Mouse (Mus musculus): ENCODE results near the gene Pacsin3. TPM values are rescaled to one million over a fixed set of nuclear protein-coding genes. Genes with fewer than 3 reads are reported as not detected.
A peak's percentile ranks its signal among the peaks of the same experiment; 100 is the strongest.

Pacsin3 gene
- polyA plus RNA-seq, 2 experiments, result 8.8 to 11.2 TPM

DNA sequence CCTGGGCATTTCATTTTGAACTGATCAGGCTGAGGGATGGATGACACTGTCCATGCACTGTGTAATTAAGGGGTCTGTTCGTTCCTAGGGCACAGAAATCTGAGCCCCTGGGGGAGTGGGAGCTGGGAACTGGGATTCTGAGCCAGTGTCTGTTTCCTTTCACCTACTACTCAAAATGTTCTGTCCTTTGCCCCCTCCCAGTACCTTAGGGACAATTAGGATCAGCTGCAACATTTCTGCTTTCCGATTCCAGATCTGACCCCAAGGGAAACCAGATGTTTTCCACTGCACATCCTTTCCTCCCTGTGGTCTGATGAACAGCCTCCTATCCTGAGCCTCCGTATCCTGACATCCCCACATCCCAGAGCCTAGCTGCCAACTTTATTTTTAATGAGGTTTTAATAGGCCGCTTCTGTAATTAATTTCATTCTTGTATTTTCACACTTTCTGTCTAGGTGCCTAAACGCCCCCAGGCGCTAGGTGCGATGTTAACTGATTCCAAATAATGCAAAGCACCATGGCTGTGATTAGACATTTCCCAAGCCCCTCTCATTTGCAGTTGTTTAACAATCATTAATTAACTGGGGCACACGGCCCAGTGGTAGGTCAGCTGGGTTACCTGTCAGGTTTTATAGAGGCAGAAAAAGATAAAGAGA, 901 bp upstream of the Pacsin3 start:
- no peaks in the 10 kb centered on the region for H3K9me3 ChIP-seq (ENCODE audit: control insufficient read depth, low read length)
- DNase-seq (ENCODE audit: low read depth in 3 of 3, low spot score in 3 of 3), result no peak
- H3K27ac ChIP-seq, result no peak overlapping the region
- no peak overlapping the region for H3K4me3 ChIP-seq (ENCODE audit: insufficient read depth in 1 of 2, low read depth in 2 of 2, low read length in 2 of 2)
- H3K27me3 ChIP-seq (ENCODE audit: control insufficient read depth, insufficient read depth, low read length), result peaks cover 49% of the 10 kb centered on the region
- H3K9ac ChIP-seq (replicated peaks), result no peak overlapping the region
- WGBS (ENCODE audit: insufficient replicate concordance), result 34% methylated on average over 8 of the region's 8 CpGs
- no peak for TF ChIP-seq CTCF (IDR thresholded peaks at IDR 0.05; ENCODE audit: low read depth)
- no peak for TF ChIP-seq EP300 (IDR thresholded peaks at IDR 0.05; ENCODE audit: low read depth)
- no peaks in the 10 kb centered on the region for H3K4me1 ChIP-seq (replicated peaks; ENCODE audit: control insufficient read depth in 2 of 2, insufficient read depth in 2 of 2, low read length in 1 of 2)
- no peaks in the 10 kb centered on the region for H3K36me3 ChIP-seq (replicated peaks; ENCODE audit: control insufficient read depth, insufficient read depth, low read depth)
- ATAC-seq (ENCODE audit: insufficient read depth), result no peak
- no peak overlapping the region for H3K4me2 ChIP-seq (ENCODE audit: low read depth)

DNA sequence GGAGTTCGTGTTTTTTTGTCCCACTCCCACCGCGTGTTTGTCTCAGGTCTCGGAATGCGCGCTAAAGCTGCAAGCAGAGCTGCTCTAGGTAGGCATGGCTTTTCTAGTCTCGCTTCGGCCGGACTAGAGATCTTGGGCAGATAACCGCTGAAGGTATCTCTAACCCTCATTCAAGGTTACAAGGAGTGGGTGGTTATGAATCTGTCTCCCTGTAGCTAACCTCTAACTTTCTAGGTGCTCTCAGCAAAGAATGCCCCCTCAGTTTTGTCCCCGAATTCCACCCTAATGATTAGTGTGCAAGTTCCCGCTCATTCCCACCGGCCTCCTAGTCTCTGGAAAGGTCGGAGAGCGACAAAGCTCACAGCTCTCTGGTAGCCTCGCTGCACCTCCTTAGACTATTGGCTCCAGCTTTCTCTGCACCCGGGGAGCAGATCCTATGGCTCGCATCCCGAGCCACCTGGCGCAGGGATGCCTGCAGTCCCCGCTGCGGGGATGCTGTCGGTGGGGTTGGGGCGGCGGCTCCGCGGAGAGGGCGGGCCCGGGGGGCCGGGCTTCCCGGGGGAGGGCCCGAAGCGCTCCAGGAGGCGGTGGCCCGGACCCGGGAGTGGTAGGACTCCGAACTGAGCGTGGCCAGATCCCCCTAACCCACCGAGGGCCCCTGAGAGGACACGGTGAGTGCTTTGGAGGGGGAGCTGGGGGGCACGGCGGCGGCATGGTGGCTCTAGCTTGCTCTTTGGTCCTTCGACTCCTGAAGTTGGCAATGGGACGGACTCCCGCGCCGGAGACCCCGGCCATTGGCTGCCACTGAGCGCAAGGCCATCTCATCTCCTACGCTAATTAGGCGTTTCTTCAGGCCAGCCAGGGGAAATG, 737 bp downstream of the Pacsin3 start:
- Histone ChIP-seq H3K36me3 (replicated peaks; ENCODE audit: control insufficient read depth, insufficient read depth, low read depth) (no peaks in the 10 kb centered on the region), H3K4me2 (ENCODE audit: low read depth) (peak overlapping the region; percentile 53), H3K4me3 (ENCODE audit: insufficient read depth in 1 of 2, low read depth in 2 of 2, low read length in 2 of 2) (peak overlapping the region; percentile 27 to 54), H3K4me1 (replicated peaks; ENCODE audit: control insufficient read depth in 2 of 2, insufficient read depth in 2 of 2, low read length in 1 of 2) (no peaks in the 10 kb centered on the region), H3K9ac (replicated peaks) (no peak overlapping the region), H3K9me3 (ENCODE audit: control insufficient read depth, low read length) (no peaks in the 10 kb centered on the region), H3K27me3 (ENCODE audit: control insufficient read depth, insufficient read depth, low read length) (peaks cover 49% of the 10 kb centered on the region), H3K27ac (no peak overlapping the region)
- DNase-seq (ENCODE audit: low read depth in 3 of 3, low spot score in 3 of 3), result no peak
- no peak for TF ChIP-seq CTCF (IDR thresholded peaks at IDR 0.05; ENCODE audit: low read depth)
- no peak for TF ChIP-seq EP300 (IDR thresholded peaks at IDR 0.05; ENCODE audit: low read depth)
- peak; percentile 59 for ATAC-seq (ENCODE audit: insufficient read depth)
- WGBS (ENCODE audit: insufficient replicate concordance), result under 1% methylated on average over 52 of the region's 52 CpGs

GRCm38 (mm10) chr2:91257126-91257980, 1.6 kb downstream of the Pacsin3 start:
- Histone ChIP-seq H3K4me3 (ENCODE audit: insufficient read depth in 1 of 2, low read depth in 2 of 2, low read length in 2 of 2) (peak overlapping the region; percentile 28 to 54), H3K27me3 (ENCODE audit: control insufficient read depth, insufficient read depth, low read length) (peaks cover 47% of the 10 kb centered on the region), H3K27ac (no peak overlapping the region), H3K9ac (replicated peaks) (no peak overlapping the region), H3K4me1 (replicated peaks; ENCODE audit: control insufficient read depth in 2 of 2, insufficient read depth in 2 of 2, low read length in 1 of 2) (no peaks in the 10 kb centered on the region), H3K9me3 (ENCODE audit: control insufficient read depth, low read length) (no peaks in the 10 kb centered on the region), H3K36me3 (replicated peaks; ENCODE audit: control insufficient read depth, insufficient read depth, low read depth) (no peaks in the 10 kb centered on the region), H3K4me2 (ENCODE audit: low read depth) (peak overlapping the region; percentile 53)
- DNase-seq (ENCODE audit: low read depth in 3 of 3, low spot score in 3 of 3) (no peak), ATAC-seq (ENCODE audit: insufficient read depth) (peak; percentile 44)
- WGBS (ENCODE audit: insufficient replicate concordance), result 5% methylated on average over 22 of the region's 22 CpGs
- TF ChIP-seq EP300 (IDR thresholded peaks at IDR 0.05; ENCODE audit: low read depth) (no peak), CTCF (IDR thresholded peaks at IDR 0.05; ENCODE audit: low read depth) (no peak)

- no peaks in the 10 kb centered on the region for H3K9me3 ChIP-seq (ENCODE audit: control insufficient read depth, low read length)
- no peak for ATAC-seq (ENCODE audit: insufficient read depth)
- H3K4me2 ChIP-seq (ENCODE audit: low read depth), result peak overlapping the region; percentile 53
- peak overlapping the region; percentile 28 to 54; a peak in 3 of 4 replicates for H3K4me3 ChIP-seq (ENCODE audit: insufficient read depth in 1 of 2, low read depth in 2 of 2, low read length in 2 of 2)
- H3K9ac ChIP-seq (replicated peaks), result no peak overlapping the region
- peaks cover 41% of the 10 kb centered on the region for H3K27me3 ChIP-seq (ENCODE audit: control insufficient read depth, insufficient read depth, low read length)
- TF ChIP-seq EP300 (IDR thresholded peaks at IDR 0.05; ENCODE audit: low read depth) (no peak), CTCF (IDR thresholded peaks at IDR 0.05; ENCODE audit: low read depth) (no peak)
- H3K27ac ChIP-seq, result no peak overlapping the region
- DNase-seq (ENCODE audit: low read depth in 3 of 3, low spot score in 3 of 3), result no peak
- H3K4me1 ChIP-seq (replicated peaks; ENCODE audit: control insufficient read depth in 2 of 2, insufficient read depth in 2 of 2, low read length in 1 of 2), result no peaks in the 10 kb centered on the region
- 65% methylated on average over 5 of the region's 5 CpGs for WGBS (ENCODE audit: insufficient replicate concordance)
- no peaks in the 10 kb centered on the region for H3K36me3 ChIP-seq (replicated peaks; ENCODE audit: control insufficient read depth, insufficient read depth, low read depth)
Measured at GRCm38 (mm10) chr2:91258054-91258453, 2.3 kb downstream of the Pacsin3 start.
